Mouse (Mus musculus) forebrain, embryonic 12.5 days (tissue): ENCODE data around the gene Slc47a1. TPM values are rescaled to one million over a fixed set of nuclear protein-coding genes. Genes with fewer than 3 reads are reported as not detected.
"Not testable (repeated sequence)": the region's sequence is repeated elsewhere in the genome, so short reads cannot be mapped to it uniquely, and the experiment has no call there.

Experiments used
- ATAC-seq: fragments of 200-750 bp; cut with Nextera tagmentation; 2 replicates; pipeline ENCODE4 v1.8.0; 2017; ENCODE audit warnings: moderate TSS enrichment; ENCODE audit not compliant: low FRiP score
- H3K27ac ChIP-seq: fragments of 300-500 bp; sonication (generic); 2 replicates; pipeline ENCODE4 v1.5.1; 2016; ENCODE audit warnings: mild to moderate bottlenecking
- H3K27me3 ChIP-seq: fragments of 300-500 bp; sonication (generic); 2 replicates; pipeline ENCODE4 v1.6.1; 2016; ENCODE audit warnings: mild to moderate bottlenecking
- H3K36me3 ChIP-seq: fragments of 300-500 bp; sonication (generic); replicated peaks from 2 replicates; pipeline ENCODE4 v1.6.1; 2016; ENCODE audit warnings: mild to moderate bottlenecking
- H3K4me1 ChIP-seq: fragments of 300-500 bp; sonication (generic); 2 replicates; pipeline ENCODE4 v1.6.1; 2016
- H3K4me2 ChIP-seq: fragments of 300-500 bp; sonication (generic); 2 replicates; pipeline ENCODE4 v1.6.1; 2016; ENCODE audit warnings: mild to moderate bottlenecking, moderate library complexity
- H3K4me3 ChIP-seq: fragments of 300-500 bp; sonication (generic); replicated peaks from 2 replicates; pipeline ENCODE4 v1.5.1; 2016; ENCODE audit warnings: mild to moderate bottlenecking
- H3K9ac ChIP-seq: fragments of 300-500 bp; sonication (generic); 2 replicates; pipeline ENCODE4 v1.6.1; 2016; ENCODE audit warnings: mild to moderate bottlenecking
- H3K9me3 ChIP-seq: fragments of 300-500 bp; sonication (generic); 2 replicates; pipeline ENCODE4 v1.6.1; 2016
- WGBS: fragments of 180-500 bp; shearing (Covaris S2); methylation state at CpG from one replicate; pipeline ENCODE4 v1.1.7; 2016; 5-methylcytosine and 5-hydroxymethylcytosine counted together
- polyA plus RNA-seq: library from polyadenylated mRNA; unstranded; fragments of >200 nt; fragmentation: Nextera tagmentation; extraction: Ambion mirVana; gene quantifications from 2 replicates; pipeline ENCODE4 v1.2.1, GENCODE M21; 2016

Slc47a1 gene
- polyA plus RNA-seq, 1 experiment from 2014 or later = not detected

DNA sequence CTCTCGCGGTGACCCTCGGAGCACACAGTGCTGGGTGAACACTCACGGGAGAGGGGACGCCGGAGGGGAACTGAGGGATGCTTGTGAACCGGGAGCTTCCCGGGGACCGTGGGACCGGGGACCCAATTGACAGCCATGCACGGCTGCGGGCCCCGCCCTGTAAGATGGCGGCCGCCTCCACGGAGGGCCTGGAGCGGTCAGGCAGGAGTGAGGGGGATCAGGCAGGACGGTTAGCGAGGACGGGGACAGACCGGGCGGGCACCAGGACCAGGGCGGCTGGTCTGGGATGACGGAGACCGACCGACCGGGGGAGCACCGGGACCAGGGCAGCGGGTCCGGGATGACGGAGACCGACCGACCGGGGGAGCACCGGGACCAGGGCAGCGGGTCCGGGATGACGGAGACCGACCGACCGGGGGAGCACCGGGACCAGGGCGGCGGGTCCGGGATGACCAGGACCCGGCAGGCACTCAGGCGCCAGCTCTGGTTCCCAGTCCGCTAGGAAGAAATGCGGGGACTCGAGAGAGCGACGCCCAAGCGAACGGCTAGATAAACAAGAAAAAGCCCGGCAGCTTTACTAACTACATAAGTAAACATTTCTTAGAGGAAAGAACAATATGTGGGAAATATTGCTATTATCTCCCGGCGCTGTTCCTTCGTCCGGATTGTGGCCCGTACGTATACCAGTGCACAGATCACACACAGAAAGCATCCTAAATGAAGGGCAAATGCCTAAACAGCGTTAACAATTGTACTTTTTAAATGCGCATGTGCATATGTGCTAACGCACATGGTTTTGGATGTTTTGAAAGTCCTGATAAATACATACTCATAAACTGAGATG, 30.3 kb upstream of the Slc47a1 start:
- Histone ChIP-seq H3K36me3 (no peaks in the 10 kb centered on the region), H3K9ac (peak overlapping the region; percentile 73), H3K27me3 (peaks cover 3% of the 10 kb centered on the region; the same call in 1 of the 2 replicates), H3K4me2 (peak overlapping the region; percentile 52), H3K4me3 (peak overlapping the region; percentile 64), H3K9me3 (no peaks in the 10 kb centered on the region), H3K4me1 (peaks cover 5% of the 10 kb centered on the region; the same call in 1 of the 2 replicates), H3K27ac (peak overlapping the region; percentile 97)
- peak; percentile 93 for ATAC-seq
- under 1% methylated on average over 64 of the region's 64 CpGs for WGBS

DNA sequence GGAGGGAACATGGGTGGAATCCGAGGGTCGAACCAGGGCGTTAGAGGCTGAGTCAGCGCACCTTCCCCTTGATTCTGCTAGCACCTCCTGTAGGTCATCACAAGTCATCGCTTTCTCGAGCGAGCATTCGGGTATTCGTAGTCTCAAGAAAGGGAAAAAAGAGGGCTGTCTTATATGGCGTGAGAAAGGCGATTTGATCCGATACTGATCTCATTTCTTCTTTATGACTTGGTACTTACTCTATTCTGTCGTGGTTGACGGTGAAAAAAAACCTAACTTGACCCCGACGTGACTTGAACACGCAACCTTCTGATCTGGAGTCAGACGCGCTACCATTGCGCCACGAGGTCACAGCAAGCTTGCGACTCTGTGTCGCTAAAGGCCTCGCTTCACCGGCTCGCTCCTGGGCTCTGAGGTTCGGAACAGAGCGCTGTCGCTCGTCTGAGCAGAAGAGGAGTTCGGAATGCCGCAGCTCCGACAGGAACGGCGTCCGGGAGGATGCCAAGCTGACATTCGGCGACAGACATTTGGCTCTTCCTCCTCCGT, 29.6 kb upstream of the Slc47a1 start:
- peak overlapping the region; percentile 64 for H3K4me3 ChIP-seq
- peaks cover 5% of the 10 kb centered on the region; the same call in 1 of the 2 replicates for H3K4me1 ChIP-seq
- peak; percentile 88 for ATAC-seq
- WGBS = under 1% methylated on average over 39 of the region's 39 CpGs
- peak overlapping the region; percentile 97 for H3K27ac ChIP-seq
- H3K4me2 ChIP-seq = peak overlapping the region; percentile 52
- peak overlapping the region; percentile 73 for H3K9ac ChIP-seq
- no peaks in the 10 kb centered on the region for H3K36me3 ChIP-seq
- no peaks in the 10 kb centered on the region for H3K9me3 ChIP-seq
- peaks cover 3% of the 10 kb centered on the region; the same call in 1 of the 2 replicates for H3K27me3 ChIP-seq

DNA sequence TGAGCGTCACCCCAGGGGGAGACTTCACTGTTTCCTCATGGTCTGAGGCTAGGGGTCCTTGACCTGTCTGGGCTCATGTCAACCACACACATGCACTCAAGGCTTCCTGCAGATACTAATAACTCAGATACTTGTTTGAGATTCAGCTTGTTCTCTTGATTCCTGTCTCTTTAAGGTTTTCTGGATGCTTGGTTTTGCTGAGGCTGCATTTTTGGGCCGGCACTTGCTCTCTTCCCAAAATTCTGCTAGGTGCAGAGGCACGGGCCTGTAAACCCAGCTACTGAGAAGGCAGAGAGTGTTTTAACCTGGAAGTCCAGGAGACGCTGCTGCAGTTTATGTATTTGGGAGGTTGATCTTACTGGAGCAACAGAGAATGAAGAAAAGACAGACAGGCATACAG, 23.6 kb upstream of the Slc47a1 start:
- no peak for ATAC-seq
- Histone ChIP-seq H3K9me3 (no peaks in the 10 kb centered on the region), H3K9ac (no peak overlapping the region), H3K4me1 (no peaks in the 10 kb centered on the region), H3K4me2 (no peak overlapping the region), H3K4me3 (no peak overlapping the region), H3K27ac (no peak overlapping the region), H3K36me3 (no peaks in the 10 kb centered on the region), H3K27me3 (no peaks in the 10 kb centered on the region)
- WGBS = 87% methylated on average over 4 of the region's 4 CpGs

DNA sequence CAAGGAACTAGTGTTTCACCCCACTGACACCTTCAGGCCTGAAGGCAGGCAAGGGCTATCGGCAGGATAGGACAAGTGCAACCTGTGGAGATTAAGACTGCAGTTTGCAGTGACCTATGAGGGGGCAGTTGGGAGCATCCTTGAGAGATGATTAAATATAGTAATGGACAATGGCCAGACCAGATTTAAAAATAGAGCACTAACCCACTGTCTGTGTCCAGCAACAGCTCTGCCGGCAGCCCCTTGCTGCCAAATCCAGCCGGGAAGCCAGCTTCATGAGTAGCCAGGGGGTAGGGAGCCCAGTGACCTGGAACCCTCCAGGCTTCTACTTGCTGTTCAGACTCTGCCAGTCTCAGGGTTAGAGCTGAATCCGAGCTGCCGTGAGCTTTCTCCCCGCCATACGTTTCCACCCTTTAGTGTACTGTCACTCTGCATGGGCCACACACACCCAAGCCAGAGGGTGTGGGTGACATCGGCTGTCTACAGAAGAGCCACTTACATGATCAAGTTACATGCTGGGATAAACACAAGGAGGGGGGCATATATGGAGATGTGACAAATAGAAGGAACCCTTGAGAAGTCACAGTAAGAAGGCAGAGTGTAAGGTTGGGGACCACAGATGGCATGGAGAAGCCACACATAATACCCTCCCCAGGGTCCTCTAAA, 22.7 kb upstream of the Slc47a1 start:
- H3K9me3 ChIP-seq = no peaks in the 10 kb centered on the region
- ATAC-seq = no peak
- 87% methylated on average over 8 of the region's 8 CpGs for WGBS
- no peak overlapping the region for H3K4me2 ChIP-seq
- H3K4me1 ChIP-seq = no peaks in the 10 kb centered on the region
- H3K9ac ChIP-seq = no peak overlapping the region
- H3K36me3 ChIP-seq = no peaks in the 10 kb centered on the region
- H3K27me3 ChIP-seq = no peaks in the 10 kb centered on the region
- no peak overlapping the region for H3K27ac ChIP-seq
- no peak overlapping the region for H3K4me3 ChIP-seq

DNA sequence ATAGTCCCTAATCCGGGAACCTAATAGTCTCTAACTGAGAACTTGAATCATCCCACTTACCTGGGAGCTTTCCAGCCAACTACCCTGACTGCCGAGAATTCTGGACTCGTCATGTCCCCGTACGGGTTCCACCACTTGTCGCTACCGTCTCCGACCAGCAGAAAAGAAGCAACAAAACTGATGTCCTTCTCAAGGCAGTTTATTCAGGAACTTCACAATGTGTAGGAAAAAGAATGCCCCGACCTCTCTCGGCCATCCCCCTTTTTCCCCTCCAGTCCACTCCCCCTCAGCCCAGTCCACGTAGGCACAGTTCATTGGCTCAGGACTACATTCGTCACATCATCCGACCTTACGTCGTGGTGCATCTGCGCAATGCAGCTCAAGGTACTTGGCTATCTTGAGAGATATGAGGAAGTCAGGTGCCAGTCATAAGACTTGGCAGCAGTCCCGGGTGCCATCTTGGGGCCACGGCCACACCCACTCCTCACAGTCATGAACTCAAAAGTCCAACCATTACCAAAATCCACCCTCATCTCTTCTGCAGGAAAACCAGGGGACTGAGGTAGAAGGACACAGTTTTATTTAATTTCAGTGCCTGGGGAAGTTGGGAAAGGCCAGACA, 19.4 kb upstream of the Slc47a1 start:
- H3K9me3 ChIP-seq, H3K36me3 ChIP-seq, H3K4me1 ChIP-seq, H3K9ac ChIP-seq, H3K4me3 ChIP-seq, H3K4me2 ChIP-seq, ATAC-seq, H3K27ac ChIP-seq, H3K27me3 ChIP-seq: not testable (repeated sequence)
- WGBS = 94% methylated on average over 18 of the region's 18 CpGs

DNA sequence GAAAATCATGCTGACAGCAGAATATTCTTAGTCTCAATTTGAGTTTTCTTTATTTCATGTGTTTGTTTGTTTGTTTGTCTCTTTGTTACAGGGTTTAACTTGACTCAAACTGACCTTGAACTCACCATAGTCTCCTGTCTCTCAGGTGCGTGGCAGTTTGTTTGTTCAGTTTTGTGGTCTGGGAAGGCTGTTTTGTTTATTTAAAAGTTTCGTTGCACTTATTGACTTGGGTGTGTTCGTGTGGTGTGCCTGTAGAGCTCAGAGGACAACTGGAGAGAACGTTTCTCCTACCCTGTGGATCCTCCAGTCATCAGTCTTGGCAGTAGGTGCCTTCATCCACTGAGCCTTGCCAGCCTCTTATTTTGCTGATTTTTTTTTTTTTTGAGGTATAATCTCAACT, 10.8 kb upstream of the Slc47a1 start:
- Histone ChIP-seq H3K27ac (no peak overlapping the region), H3K9ac (no peak overlapping the region), H3K4me3 (no peak overlapping the region), H3K27me3 (no peaks in the 10 kb centered on the region), H3K4me1 (no peaks in the 10 kb centered on the region), H3K9me3 (no peaks in the 10 kb centered on the region), H3K36me3 (no peaks in the 10 kb centered on the region), H3K4me2 (no peak overlapping the region)
- 79% methylated on average over 4 of the region's 4 CpGs for WGBS
- no peak for ATAC-seq

DNA sequence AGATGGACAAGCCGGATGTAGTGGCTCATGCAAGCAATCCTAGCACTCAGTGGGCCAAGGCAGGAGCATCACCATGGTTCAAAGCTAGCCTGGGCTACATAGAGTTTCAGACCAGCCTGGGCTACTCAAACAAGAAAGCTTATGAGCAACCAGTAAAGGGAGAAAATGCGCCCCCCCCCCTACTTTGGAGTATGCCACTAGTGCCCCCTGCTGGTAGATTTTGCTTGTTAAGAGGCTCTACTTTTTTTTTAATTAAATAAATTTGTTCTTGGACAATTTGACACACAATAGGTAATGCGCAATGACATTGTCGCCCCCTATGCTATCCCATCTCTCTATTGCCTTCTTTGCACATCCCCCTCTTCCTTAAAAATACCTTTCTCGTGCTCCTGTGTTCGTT, 9.9 kb upstream of the Slc47a1 start:
- 60% methylated on average over 6 of the region's 6 CpGs for WGBS
- Histone ChIP-seq H3K4me3 (no peak overlapping the region), H3K27me3 (no peaks in the 10 kb centered on the region), H3K4me1 (no peaks in the 10 kb centered on the region), H3K4me2 (no peak overlapping the region), H3K36me3 (no peaks in the 10 kb centered on the region), H3K27ac (no peak overlapping the region), H3K9me3 (no peaks in the 10 kb centered on the region), H3K9ac (no peak overlapping the region)
- ATAC-seq = no peak

DNA sequence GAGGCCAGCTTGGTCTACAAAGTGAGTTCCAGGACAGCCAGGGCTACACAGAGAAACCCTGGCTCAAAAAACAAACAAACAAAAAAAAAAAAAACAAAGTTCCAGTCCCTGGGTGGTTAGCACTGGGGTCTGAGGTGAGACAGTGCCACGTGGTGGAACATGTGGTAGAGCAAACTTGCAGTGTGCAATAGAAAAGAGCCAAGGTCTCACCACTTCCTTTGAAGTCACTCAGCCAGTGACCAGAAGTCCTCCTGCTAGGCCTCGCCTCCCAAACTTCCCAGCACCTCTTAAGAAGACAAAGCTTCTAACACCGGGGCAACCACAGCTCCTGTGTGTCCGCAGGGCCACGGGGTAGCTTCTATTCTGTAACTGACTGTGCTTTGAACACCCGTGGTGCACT, 9.1 kb upstream of the Slc47a1 start:
- Histone ChIP-seq H3K36me3 (no peaks in the 10 kb centered on the region), H3K4me3 (no peak overlapping the region), H3K9ac (no peak overlapping the region), H3K4me2 (no peak overlapping the region), H3K27me3 (no peaks in the 10 kb centered on the region), H3K9me3 (no peaks in the 10 kb centered on the region), H3K4me1 (no peaks in the 10 kb centered on the region), H3K27ac (no peak overlapping the region)
- ATAC-seq = no peak
- 71% methylated on average over 6 of the region's 6 CpGs for WGBS

DNA sequence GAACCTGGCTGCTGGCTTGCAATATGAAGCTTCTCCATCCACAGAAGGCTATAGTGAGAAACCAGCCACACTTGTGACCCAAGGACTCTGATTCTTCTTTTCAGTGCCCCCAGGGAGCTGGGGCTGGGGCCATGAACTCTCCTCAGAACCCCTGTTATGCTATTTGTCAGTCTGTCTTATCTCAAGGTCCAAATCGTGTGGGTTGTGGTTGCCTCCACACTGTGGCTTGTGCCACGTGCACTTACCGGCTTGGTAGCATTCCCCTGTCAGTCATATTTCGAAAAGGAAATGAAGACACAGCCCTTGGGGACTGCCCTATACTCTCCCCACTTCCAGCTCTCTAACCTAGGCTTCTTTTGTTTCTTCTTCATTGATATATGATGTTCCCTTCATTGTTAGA, 7.6 kb upstream of the Slc47a1 start:
- H3K36me3 ChIP-seq = no peaks in the 10 kb centered on the region
- H3K27ac ChIP-seq = no peak overlapping the region
- 94% methylated on average over 4 of the region's 4 CpGs for WGBS
- H3K9me3 ChIP-seq = no peaks in the 10 kb centered on the region
- H3K4me2 ChIP-seq = no peak overlapping the region
- H3K27me3 ChIP-seq = no peaks in the 10 kb centered on the region
- ATAC-seq = no peak
- no peak overlapping the region for H3K9ac ChIP-seq
- no peak overlapping the region for H3K4me3 ChIP-seq
- H3K4me1 ChIP-seq = no peaks in the 10 kb centered on the region

DNA sequence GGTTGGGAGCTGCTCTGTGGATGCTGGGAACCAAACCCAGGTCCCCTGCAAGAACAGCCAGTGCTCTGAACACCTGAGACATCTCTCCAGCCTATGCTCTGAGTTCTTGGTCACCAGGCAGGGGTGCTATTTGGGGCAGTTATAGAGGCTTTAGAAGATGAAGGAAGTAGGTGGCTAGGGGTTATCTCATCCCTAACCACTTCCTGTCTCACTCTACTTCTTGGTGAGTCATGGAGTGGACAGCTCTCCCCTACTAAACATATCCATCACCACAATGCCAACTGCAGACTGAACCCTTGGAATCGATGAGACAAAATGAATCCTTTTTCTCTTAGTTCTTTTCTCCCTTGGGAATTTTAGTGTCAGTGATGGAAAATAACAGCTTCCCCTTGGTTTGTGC, 3.1 kb upstream of the Slc47a1 start:
- H3K4me1 ChIP-seq = peaks cover 8% of the 10 kb centered on the region
- no peaks in the 10 kb centered on the region for H3K9me3 ChIP-seq
- no peak overlapping the region for H3K9ac ChIP-seq
- no peak overlapping the region for H3K27ac ChIP-seq
- WGBS = 87% methylated on average over 1 of the region's 1 CpGs
- no peaks in the 10 kb centered on the region for H3K36me3 ChIP-seq
- no peak overlapping the region for H3K4me2 ChIP-seq
- no peak for ATAC-seq
- peaks cover 34% of the 10 kb centered on the region for H3K27me3 ChIP-seq
- no peak overlapping the region for H3K4me3 ChIP-seq

DNA sequence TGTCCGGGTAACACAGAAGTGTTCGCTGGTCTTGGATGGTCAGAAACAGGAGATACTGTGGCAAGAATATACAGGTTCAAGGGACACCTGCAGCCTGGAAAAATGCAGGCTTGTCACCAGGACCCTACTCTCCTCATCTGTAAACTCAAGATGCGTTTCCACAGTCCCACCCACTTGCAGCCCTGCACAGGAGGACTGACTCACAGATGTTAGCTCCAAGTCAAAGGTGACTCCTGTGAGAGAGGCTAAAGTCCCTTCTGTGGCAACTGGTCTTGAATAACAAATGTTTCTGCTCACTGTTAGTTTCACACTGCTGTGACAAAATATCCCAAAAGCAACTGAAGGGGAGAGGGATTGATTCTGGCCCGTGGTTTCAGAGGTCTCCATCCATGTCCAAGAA, 506 bp upstream of the Slc47a1 start:
- H3K27ac ChIP-seq = no peak overlapping the region
- peaks cover 8% of the 10 kb centered on the region for H3K4me1 ChIP-seq
- H3K27me3 ChIP-seq = peaks cover 43% of the 10 kb centered on the region
- H3K9me3 ChIP-seq = no peaks in the 10 kb centered on the region
- H3K36me3 ChIP-seq = no peaks in the 10 kb centered on the region
- H3K4me3 ChIP-seq = no peak overlapping the region
- 68% methylated on average over 4 of the region's 4 CpGs for WGBS
- H3K9ac ChIP-seq = no peak overlapping the region
- no peak for ATAC-seq
- H3K4me2 ChIP-seq = no peak overlapping the region

DNA sequence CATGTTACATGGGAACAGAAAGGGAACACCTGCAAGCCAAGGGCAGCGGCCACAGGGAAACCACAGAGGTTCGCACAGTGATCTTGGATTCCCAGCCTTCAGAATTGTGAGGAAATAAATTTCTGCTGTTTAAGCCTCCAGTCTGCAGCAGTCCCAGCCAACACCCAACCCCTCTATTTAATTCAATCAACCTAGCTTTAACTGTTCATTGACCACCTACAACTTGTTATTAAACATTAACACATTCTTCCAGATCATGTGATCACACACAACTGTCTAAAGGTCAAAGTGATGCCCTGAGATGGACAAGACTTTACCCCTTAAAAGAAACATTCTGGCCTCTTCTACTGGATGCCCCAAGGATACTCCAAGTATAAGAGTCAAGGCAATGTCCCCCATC, 9.5 kb downstream of the Slc47a1 start:
- no peaks in the 10 kb centered on the region for H3K36me3 ChIP-seq
- no peaks in the 10 kb centered on the region for H3K9me3 ChIP-seq
- no peak overlapping the region for H3K4me3 ChIP-seq
- no peak overlapping the region for H3K4me2 ChIP-seq
- no peak overlapping the region for H3K27ac ChIP-seq
- H3K27me3 ChIP-seq = peaks cover 4% of the 10 kb centered on the region; the same call in 1 of the 2 replicates
- no peaks in the 10 kb centered on the region for H3K4me1 ChIP-seq
- 100% methylated on average over 2 of the region's 2 CpGs for WGBS
- ATAC-seq = no peak
- H3K9ac ChIP-seq = no peak overlapping the region
